Comparison of ENCODE assay signal across 19 mouse cellular contexts in the genomic region with DNA sequence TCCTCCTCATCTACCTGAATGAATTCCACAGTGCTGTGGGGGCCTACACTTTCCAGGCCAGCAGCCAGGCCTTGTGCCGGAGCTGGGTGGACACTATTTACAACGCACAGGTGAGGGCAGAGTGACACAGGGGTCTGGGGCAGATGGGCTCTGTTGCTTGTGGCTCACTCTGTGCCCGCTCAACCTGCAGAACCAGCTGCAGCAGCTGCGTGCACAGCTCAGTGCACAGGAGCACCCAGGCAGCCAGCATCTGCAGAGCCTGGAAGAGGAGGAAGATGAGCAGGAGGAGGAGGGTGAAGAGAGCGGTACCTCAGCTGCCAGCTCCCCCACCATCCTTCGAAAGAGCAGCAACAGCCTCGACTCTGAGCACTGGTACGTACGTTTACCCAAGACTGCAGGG. TPM values are rescaled to one million over a fixed set of nuclear protein-coding genes. Genes with fewer than 3 reads are reported as not detected.
"Had no signal": no experiment of that assay in that cellular context is flagged by ENCODE, and none has a peak within 500 bp of the region (broad histone marks: within the 10 kb centered on the region; RNA-seq: fewer than 3 reads in every experiment).

No protein-coding gene starts in this region.

- DNase-seq: kidney, adult 2 months; kidney, postnatal 36 days; layer of hippocampus, postnatal 36 days; lung, adult 2 months; lung, postnatal 14 days; lung, postnatal 4 days; midbrain, embryonic 14.5 days; thymus, adult 18-20 months; thymus, postnatal 36 days had no signal

- H3K4me3 ChIP-seq: left cerebral cortex, adult 2 months; neural tube, embryonic 13.5 days had no signal

- H3K9ac ChIP-seq: liver, embryonic 14.5 days; neural tube, embryonic 13.5 days had no signal

- H3K4me2 ChIP-seq: midbrain, embryonic 11.5 days; neural tube, embryonic 13.5 days had no signal

- H3K9me3 ChIP-seq: neural tube, embryonic 13.5 days had no signal

- H3K27ac ChIP-seq: kidney, postnatal 0 days; left cerebral cortex, adult 2 months; liver, embryonic 14.5 days; neural tube, embryonic 13.5 days had no signal

- ATAC-seq: intestine, postnatal 0 days had no signal

RNA-seq across cellular contexts. Expression of a gene that starts 39.8 kb away (rescaled TPM):
- polyA plus RNA-seq: midbrain, embryonic 14.5 days had no signal

RNA-seq across cellular contexts. Expression of a gene that starts 46.3 kb away (rescaled TPM):
- polyA plus RNA-seq: intestine, embryonic 14.5 days; limb, embryonic 11.5 days; midbrain, embryonic 14.5 days; midbrain, postnatal 0 days; spleen, adult 2 months had no signal
